Mouse (Mus musculus): ENCODE data around the gene Slc22a18. TPM values are rescaled to one million over a fixed set of nuclear protein-coding genes. Genes with fewer than 3 reads are reported as not detected.

The Slc22a18 gene
- polyA plus RNA-seq, 1 experiment from 2014 or later, result 18.2 TPM

DNA sequence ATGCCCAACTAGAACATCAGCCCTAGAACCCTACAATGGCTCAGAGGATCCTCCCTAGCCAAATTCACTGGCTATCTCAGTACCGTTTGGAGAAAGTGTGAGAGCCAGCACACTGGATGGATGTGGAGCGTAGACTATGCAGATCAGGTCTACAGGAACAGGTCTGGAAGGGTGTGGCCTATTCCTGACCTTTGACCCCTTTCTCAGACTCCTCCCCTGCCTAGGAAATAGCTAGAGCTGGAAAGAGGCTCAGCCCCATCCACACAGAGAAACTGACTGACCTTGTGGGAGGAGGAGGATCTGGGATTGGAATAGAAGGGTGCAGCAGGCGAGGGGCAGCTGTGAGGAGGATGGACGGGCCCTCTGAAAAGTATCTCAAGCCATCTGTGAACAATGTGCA, 25.0 kb downstream of the Slc22a18 start:
- 87% methylated on average over 4 of the region's 4 CpGs for WGBS
- Histone ChIP-seq H3K4me3 (ENCODE audit: low read length) (no peak overlapping the region), H3K27ac (ENCODE audit: low read length) (no peak overlapping the region), H3K36me3 (ENCODE audit: control insufficient read depth, insufficient read depth, low read length) (no peaks in the 10 kb centered on the region), H3K9me3 (ENCODE audit: control insufficient read depth, low read length) (no peaks in the 10 kb centered on the region), H3K9ac (ENCODE audit: low read depth, low read length) (no peak overlapping the region), H3K4me2 (ENCODE audit: low read depth, low read length) (no peak overlapping the region), H3K27me3 (replicated peaks; ENCODE audit: control insufficient read depth, insufficient read depth, low read length) (peaks cover 19% of the 10 kb centered on the region), H3K4me1 (ENCODE audit: control insufficient read depth, insufficient read depth, low read length) (peaks cover 25% of the 10 kb centered on the region)
- peak; percentile 28; the same call in 1 of the 2 replicates for ATAC-seq

GRCm38 (mm10) chr7:143500912-143501311, 27.4 kb downstream of the Slc22a18 start:
- no peak overlapping the region for H3K9ac ChIP-seq (ENCODE audit: low read depth, low read length)
- WGBS, result 30% methylated on average over 2 of the region's 2 CpGs
- H3K27me3 ChIP-seq (replicated peaks; ENCODE audit: control insufficient read depth, insufficient read depth, low read length), result peaks cover 22% of the 10 kb centered on the region
- H3K4me1 ChIP-seq (ENCODE audit: control insufficient read depth, insufficient read depth, low read length), result peaks cover 22% of the 10 kb centered on the region
- H3K9me3 ChIP-seq (ENCODE audit: control insufficient read depth, low read length), result no peaks in the 10 kb centered on the region
- H3K4me2 ChIP-seq (ENCODE audit: low read depth, low read length), result no peak overlapping the region
- no peak overlapping the region for H3K27ac ChIP-seq (ENCODE audit: low read length)
- no peak overlapping the region for H3K4me3 ChIP-seq (ENCODE audit: low read length)
- peak; percentile 43; the same call in 1 of the 2 replicates for ATAC-seq
- H3K36me3 ChIP-seq (ENCODE audit: control insufficient read depth, insufficient read depth, low read length), result no peaks in the 10 kb centered on the region

DNA sequence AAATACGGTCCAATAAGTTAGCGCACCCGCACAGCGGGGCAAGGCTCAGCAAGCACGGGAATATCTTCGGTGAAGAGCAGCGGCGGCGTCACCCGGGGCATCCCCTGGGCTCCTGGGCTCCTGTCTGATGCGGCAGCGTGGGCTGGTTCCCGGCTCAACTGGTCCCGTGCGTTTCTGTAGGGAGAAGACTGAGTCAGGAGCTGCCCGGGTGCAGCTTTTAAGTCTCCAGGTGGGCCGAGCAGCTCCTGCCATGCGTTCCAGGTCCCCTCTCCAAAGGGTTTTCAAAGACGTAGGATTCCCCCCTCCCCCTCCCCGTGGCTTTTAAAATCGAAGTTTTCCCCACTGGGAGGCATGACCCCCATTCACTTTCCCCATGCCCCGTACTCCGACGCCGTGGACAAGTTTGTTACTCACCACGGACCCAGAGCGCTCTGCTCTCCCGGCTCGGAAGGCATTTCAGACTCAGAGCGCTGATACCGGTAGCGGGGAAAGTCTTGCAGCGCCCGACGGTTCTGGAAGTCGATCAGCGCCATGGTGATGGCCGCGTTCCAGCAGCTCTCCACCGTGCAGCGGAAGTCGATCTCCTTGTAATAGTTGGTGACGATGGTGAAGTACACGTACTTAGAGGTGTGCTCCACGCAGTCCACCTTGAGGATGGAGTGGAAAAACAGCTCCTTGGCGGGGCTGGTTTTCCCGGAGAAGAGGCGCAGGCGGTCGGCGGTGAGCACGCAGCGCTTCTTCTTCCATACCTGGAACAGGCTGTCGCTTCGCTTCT, 28.3 kb downstream of the Slc22a18 start:
- peak; percentile 16; the same call in 1 of the 2 replicates for ATAC-seq
- H3K4me3 ChIP-seq (ENCODE audit: low read length), result peak overlapping the region; percentile 52
- H3K4me1 ChIP-seq (ENCODE audit: control insufficient read depth, insufficient read depth, low read length), result peaks cover 19% of the 10 kb centered on the region
- peaks cover 22% of the 10 kb centered on the region for H3K27me3 ChIP-seq (replicated peaks; ENCODE audit: control insufficient read depth, insufficient read depth, low read length)
- peak overlapping the region; percentile 84 for H3K4me2 ChIP-seq (ENCODE audit: low read depth, low read length)
- 2% methylated on average over 55 of the region's 55 CpGs for WGBS
- H3K9ac ChIP-seq (ENCODE audit: low read depth, low read length), result peak overlapping the region; percentile 61
- H3K36me3 ChIP-seq (ENCODE audit: control insufficient read depth, insufficient read depth, low read length), result no peaks in the 10 kb centered on the region
- no peak overlapping the region for H3K27ac ChIP-seq (ENCODE audit: low read length)
- no peaks in the 10 kb centered on the region for H3K9me3 ChIP-seq (ENCODE audit: control insufficient read depth, low read length)

- Histone ChIP-seq H3K27me3 (replicated peaks; ENCODE audit: control insufficient read depth, insufficient read depth, low read length) (peaks cover 22% of the 10 kb centered on the region), H3K9ac (ENCODE audit: low read depth, low read length) (peak within 1 kb of the TSS; percentile 61), H3K4me2 (ENCODE audit: low read depth, low read length) (peak within 1 kb of the TSS; percentile 84), H3K4me1 (ENCODE audit: control insufficient read depth, insufficient read depth, low read length) (peaks cover 19% of the 10 kb centered on the region), H3K4me3 (ENCODE audit: low read length) (peak within 1 kb of the TSS; percentile 52), H3K27ac (ENCODE audit: low read length) (no peak within 1 kb of the TSS), H3K9me3 (ENCODE audit: control insufficient read depth, low read length) (no peaks in the 10 kb centered on the region), H3K36me3 (ENCODE audit: control insufficient read depth, insufficient read depth, low read length) (no peaks in the 10 kb centered on the region)
- peak; percentile 50 for ATAC-seq
- WGBS, result 3% methylated on average over 51 of the region's 51 CpGs
Observed at GRCm38 (mm10) chr7:143502418-143503200, 29.1 kb downstream of the Slc22a18 start, which contains the start of gene Phlda2. Gene Phlda2, minus strand, starts transcription at chr7:143503150.

GRCm38 (mm10) chr7:143503926-143504325, 30.4 kb downstream of the Slc22a18 start:
- H3K27ac ChIP-seq (ENCODE audit: low read length), result no peak overlapping the region
- no peak for ATAC-seq
- no peak overlapping the region for H3K4me2 ChIP-seq (ENCODE audit: low read depth, low read length)
- H3K4me1 ChIP-seq (ENCODE audit: control insufficient read depth, insufficient read depth, low read length), result peaks cover 19% of the 10 kb centered on the region
- no peaks in the 10 kb centered on the region for H3K9me3 ChIP-seq (ENCODE audit: control insufficient read depth, low read length)
- no peak overlapping the region for H3K4me3 ChIP-seq (ENCODE audit: low read length)
- 81% methylated on average over 6 of the region's 6 CpGs for WGBS
- peaks cover 22% of the 10 kb centered on the region for H3K27me3 ChIP-seq (replicated peaks; ENCODE audit: control insufficient read depth, insufficient read depth, low read length)
- H3K36me3 ChIP-seq (ENCODE audit: control insufficient read depth, insufficient read depth, low read length), result no peaks in the 10 kb centered on the region
- H3K9ac ChIP-seq (ENCODE audit: low read depth, low read length), result no peak overlapping the region

DNA sequence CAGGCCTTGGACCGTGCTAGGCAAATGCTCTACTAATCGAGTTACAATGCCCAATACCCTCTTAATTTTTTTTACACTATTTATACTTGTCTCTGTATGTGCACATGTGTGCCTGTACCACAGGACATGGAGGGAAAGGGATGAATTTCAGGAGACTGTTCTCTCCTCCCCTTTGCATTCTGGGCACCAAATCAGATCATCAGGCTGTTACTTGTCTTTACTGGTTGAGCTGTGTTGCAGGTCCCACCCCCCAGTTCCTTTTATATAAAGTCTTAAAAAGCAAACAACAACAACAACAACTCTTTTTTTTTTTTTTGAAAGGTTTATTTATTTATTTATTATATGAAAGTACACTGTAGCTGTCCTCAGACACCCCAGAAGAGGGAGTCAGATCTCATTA, 31.9 kb downstream of the Slc22a18 start:
- H3K27me3 ChIP-seq (replicated peaks; ENCODE audit: control insufficient read depth, insufficient read depth, low read length), result peaks cover 22% of the 10 kb centered on the region
- no peaks in the 10 kb centered on the region for H3K36me3 ChIP-seq (ENCODE audit: control insufficient read depth, insufficient read depth, low read length)
- peaks cover 19% of the 10 kb centered on the region for H3K4me1 ChIP-seq (ENCODE audit: control insufficient read depth, insufficient read depth, low read length)

DNA sequence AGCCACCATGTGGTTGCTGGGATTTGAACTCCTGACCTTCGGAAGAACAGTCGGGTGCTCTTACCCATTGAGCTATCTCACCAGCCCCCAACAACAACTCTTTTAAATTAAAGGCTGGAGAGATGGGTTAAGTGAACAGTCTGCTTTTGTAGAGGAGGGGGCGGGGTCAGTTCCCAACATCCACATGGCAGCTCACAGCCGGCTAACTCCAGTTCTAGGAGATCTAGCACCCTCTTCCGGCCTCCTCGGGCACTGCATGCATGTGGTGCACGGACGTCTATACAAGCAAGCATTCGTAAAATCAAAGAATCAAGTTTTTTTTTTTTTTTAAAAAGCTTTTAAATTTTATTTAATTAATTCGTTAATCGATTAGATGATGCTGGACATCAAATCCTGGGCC, 32.3 kb downstream of the Slc22a18 start:
- no peak overlapping the region for H3K4me2 ChIP-seq (ENCODE audit: low read depth, low read length)
- H3K36me3 ChIP-seq (ENCODE audit: control insufficient read depth, insufficient read depth, low read length), result no peaks in the 10 kb centered on the region
- H3K27me3 ChIP-seq (replicated peaks; ENCODE audit: control insufficient read depth, insufficient read depth, low read length), result peaks cover 22% of the 10 kb centered on the region
- H3K9me3 ChIP-seq (ENCODE audit: control insufficient read depth, low read length), result no peaks in the 10 kb centered on the region
- peaks cover 15% of the 10 kb centered on the region for H3K4me1 ChIP-seq (ENCODE audit: control insufficient read depth, insufficient read depth, low read length)
- ATAC-seq, result no peak
- no peak overlapping the region for H3K9ac ChIP-seq (ENCODE audit: low read depth, low read length)
- no peak overlapping the region for H3K27ac ChIP-seq (ENCODE audit: low read length)
- H3K4me3 ChIP-seq (ENCODE audit: low read length), result no peak overlapping the region
- 29% methylated on average over 11 of the region's 11 CpGs for WGBS

More for the DNA sequence above, 31.9 kb downstream of the Slc22a18 start:
- ATAC-seq, result no peak
- H3K9ac ChIP-seq (ENCODE audit: low read depth, low read length), result no peak overlapping the region
- WGBS, result 86% methylated on average over 2 of the region's 2 CpGs
- no peak overlapping the region for H3K4me2 ChIP-seq (ENCODE audit: low read depth, low read length)
- no peak overlapping the region for H3K4me3 ChIP-seq (ENCODE audit: low read length)
- H3K9me3 ChIP-seq (ENCODE audit: control insufficient read depth, low read length), result no peaks in the 10 kb centered on the region
- H3K27ac ChIP-seq (ENCODE audit: low read length), result no peak overlapping the region

DNA sequence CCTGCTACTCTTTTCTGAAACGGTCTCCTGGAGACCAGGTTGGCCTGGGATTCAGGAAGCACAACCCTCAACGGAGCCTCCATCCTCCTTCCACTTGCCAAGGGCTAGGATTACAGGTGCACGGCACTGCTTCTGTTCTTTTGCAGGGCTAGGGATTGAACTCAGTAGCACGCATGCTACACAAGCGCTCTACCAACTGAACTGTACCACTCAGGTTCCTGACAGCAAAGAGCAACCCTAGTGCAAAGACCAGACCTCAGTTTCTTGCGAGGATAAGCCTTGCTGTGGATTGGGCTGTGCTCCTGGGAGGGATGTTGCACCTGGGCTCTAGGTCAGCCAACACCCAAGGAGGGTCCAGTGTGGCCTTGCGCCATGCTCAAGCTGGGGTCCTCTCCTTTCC, 32.7 kb downstream of the Slc22a18 start:
- ATAC-seq, result no peak
- Histone ChIP-seq H3K9ac (ENCODE audit: low read depth, low read length) (no peak overlapping the region), H3K27ac (ENCODE audit: low read length) (no peak overlapping the region), H3K27me3 (replicated peaks; ENCODE audit: control insufficient read depth, insufficient read depth, low read length) (peaks cover 21% of the 10 kb centered on the region), H3K4me3 (ENCODE audit: low read length) (no peak overlapping the region), H3K9me3 (ENCODE audit: control insufficient read depth, low read length) (no peaks in the 10 kb centered on the region), H3K4me1 (ENCODE audit: control insufficient read depth, insufficient read depth, low read length) (peaks cover 13% of the 10 kb centered on the region), H3K36me3 (ENCODE audit: control insufficient read depth, insufficient read depth, low read length) (no peaks in the 10 kb centered on the region), H3K4me2 (ENCODE audit: low read depth, low read length) (no peak overlapping the region)
- 67% methylated on average over 7 of the region's 7 CpGs for WGBS

- Histone ChIP-seq H3K36me3 (ENCODE audit: control insufficient read depth, insufficient read depth, low read length) (no peaks in the 10 kb centered on the region), H3K27me3 (replicated peaks; ENCODE audit: control insufficient read depth, insufficient read depth, low read length) (peaks cover 17% of the 10 kb centered on the region), H3K4me3 (ENCODE audit: low read length) (no peak overlapping the region), H3K4me2 (ENCODE audit: low read depth, low read length) (no peak overlapping the region), H3K9ac (ENCODE audit: low read depth, low read length) (no peak overlapping the region), H3K4me1 (ENCODE audit: control insufficient read depth, insufficient read depth, low read length) (peaks cover 9% of the 10 kb centered on the region), H3K27ac (ENCODE audit: low read length) (no peak overlapping the region), H3K9me3 (ENCODE audit: control insufficient read depth, low read length) (no peaks in the 10 kb centered on the region)
- 25% methylated on average over 7 of the region's 7 CpGs for WGBS
- no peak for ATAC-seq
Observed at GRCm38 (mm10) chr7:143506675-143507074, 33.1 kb downstream of the Slc22a18 start.
